Mouse (Mus musculus): ENCODE data around the gene Brinp3.

Gene Brinp3

DNA sequence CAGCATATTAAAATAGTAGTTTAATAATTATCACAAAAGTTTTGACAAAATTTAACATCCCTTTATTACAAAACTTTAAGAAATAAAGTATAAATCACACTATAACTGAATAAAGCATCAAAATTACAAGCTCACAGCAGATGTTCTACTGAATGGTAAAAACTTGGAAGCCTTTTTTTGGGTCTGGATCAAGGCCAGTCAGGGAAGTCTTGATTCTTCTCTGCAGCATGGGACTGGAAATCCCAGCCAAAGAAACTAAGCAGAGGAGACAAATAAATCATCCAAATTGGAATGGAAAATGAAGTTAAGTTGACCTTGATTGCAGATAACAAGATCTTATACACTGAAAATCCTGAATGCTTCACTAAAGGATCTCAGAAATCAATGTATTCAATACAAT is 298.3 kb downstream of the Brinp3 start:
- DNase-seq (ENCODE audit: low spot score in 2 of 2) = peak in 1 of 2 experiments; percentile 10

DNA sequence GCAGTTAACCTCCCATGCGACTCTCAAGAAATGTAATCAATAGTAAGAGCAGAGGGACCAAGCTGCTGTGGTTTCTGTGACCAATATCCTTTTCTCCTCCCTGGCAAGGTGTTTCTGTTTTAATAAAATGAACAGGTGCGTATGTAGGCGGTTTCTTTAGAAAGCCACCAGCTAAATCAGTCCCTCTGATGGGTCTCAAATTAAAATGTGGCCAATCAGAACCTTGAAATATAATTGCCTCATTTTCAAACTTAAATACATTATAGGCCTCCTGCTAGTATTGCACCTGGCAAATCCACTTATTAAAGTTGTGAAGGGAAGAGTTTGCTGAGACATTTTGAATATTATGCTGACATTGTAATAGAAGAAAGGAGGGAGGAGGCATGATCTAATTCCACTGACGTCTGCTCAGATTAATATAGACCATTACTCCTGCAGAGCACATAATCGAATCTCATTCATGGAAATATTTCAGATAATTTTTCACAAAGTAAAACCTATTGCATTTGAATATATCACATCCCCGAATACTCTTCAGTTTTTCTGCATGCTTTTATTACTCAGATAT is 305.5 kb downstream of the Brinp3 start:
- DNase-seq (ENCODE audit: low spot score in 2 of 2) = no peak

DNA sequence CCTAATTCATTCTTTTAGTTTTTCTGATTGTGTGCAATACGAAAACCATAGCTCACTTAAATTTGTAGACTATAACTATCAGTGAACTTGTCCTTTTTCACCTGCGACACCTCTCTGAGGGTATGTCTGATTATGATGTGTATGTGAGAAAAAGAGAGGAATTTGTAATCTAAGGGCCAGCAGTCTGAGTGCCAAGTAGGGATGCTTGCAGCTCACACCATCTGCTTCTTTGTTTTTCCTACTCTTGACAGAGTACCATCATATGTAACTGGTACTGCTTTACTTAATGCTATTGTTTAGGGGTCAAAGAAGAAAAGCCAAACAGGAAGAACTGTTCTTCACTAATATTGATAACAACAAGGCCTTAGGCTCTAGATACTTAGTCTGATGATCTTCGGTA is 307.3 kb downstream of the Brinp3 start:
- DNase-seq (ENCODE audit: low spot score in 2 of 2) = no peak

DNA sequence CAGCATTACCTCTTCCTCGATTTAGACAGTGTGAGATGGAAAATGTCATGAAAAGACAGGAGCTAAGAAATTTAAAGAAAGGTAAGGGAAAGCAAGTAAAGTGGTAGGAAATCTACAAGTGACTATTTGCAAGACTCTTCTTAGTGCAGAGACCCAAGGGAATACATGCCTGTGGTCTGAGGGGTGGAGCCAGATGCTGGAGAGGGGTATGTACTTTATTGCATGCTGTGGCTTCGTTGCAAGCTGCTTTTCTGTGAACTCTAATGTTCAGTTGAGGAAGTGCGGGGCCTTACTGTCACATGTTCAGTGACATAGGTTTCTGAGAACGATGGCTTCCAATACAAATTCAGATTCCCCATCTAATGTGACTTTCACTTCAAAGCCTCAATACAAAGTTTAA is 313.2 kb downstream of the Brinp3 start:
- DNase-seq (ENCODE audit: low spot score in 2 of 2) = no peak

DNA sequence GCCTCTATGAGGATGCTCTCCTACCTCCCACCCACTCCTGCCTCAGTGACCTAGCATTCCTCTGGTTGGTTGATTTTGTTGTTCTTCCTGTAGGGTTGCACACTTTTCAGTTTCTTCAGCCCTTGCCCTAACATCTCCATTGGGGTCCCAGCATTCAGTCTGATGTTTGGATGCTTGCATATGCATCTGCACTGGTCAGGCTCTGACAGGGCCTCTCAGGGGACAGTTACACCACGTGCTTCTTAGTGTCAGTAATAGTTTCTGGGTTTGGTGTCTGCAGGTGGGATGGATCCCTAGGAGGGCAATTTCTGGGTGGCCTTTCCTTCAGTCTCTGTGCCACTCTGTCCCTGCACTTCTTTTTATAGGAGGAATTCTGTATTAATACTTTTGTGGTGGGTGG is 339.3 kb downstream of the Brinp3 start:
- no peak for DNase-seq (ENCODE audit: low spot score in 2 of 2)

DNA sequence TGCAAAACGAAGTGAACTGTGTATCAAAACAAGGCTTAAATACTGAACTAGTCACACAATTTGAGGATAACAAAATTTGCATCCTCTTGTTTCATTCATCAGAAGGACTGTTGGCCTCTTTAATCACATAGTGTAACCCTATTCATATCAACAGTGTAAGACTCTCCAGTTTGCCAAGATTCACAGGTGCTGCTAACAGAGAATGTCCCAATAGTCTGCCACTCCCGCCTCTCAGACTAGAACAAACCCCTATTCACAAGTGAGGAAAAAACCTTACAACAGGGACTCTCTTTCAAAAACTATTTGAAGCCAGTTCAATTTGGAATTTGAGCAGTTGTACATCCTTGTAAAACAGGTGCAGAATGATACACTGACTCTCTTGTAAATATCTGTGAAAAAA is 349.5 kb downstream of the Brinp3 start:
- DNase-seq (ENCODE audit: low spot score in 2 of 2) = no peak

DNA sequence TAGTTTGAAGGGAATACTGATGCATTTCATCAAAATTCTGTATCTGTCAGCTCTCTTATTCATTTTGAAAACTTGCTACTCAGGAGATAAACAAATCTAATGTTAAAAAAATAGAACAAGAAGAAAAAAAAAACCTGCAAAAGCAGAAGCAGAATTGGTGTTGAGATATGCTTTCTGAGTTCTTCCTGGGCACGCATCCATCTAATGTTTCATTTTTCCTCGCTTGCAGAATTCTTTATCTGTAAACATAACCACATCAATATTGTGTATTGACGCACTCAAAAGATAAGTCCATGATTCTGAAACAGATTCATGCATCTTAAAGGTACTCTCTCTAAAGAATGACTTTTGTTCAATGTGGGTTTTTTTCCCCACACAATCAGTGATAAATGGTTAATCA is 354.3 kb downstream of the Brinp3 start:
- DNase-seq (ENCODE audit: low spot score in 2 of 2) = no peak

DNA sequence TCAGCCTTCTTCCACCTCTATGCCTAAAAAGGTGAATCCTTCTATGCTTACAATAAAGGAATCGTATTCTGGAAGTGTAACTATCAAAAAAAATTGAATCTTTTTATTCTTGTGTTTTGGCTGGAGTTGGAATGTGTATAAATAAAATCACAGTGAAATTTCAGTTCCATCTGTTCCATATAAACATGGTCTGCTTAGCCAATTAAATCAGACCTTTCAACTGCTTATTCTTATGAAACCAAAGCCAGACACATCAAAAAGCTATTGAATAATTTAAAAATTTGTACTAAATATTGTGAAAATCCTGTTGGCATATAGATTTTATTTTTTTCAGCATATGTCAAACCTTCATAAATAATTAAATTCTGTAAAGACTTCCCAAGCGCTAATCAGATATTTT is 355.6 kb downstream of the Brinp3 start:
- no peak for DNase-seq (ENCODE audit: low spot score in 2 of 2)

DNA sequence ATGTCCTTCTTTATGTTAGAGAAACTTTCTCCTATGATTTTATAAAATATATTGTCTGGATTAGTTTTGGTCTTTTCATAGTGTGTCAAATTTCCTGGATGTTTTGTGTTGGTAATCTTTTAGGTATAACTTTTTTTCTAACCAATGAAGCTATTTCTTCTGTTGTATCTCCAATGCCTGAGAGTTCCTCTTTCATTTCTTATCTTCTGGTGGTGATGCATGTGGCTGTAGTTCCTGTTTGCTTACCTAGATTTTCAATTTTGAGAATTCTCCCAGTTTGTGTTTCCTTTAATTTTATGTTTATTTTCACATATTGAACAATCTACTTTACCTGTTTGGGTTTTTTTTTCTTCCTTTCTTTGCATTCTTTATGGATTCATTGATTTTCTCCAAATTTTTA is 404.1 kb downstream of the Brinp3 start:
- no peak for DNase-seq (ENCODE audit: low spot score in 2 of 2)

DNA sequence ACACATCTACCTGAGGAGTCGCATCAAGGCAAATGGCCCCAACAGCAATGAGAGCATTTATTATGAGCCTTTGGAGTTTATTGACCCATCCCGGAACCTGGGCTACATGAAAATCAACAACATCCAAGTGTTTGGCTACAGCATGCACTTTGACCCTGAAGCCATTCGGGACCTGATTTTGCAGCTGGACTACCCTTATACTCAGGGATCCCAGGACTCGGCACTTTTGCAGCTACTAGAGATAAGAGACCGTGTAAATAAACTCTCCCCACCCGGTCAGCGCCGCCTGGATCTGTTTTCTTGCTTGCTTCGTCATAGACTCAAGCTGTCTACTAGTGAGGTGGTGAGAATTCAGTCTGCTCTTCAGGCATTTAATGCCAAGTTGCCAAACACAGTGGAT is 407.1 kb downstream of the Brinp3 start:
- no peak for DNase-seq (ENCODE audit: low spot score in 2 of 2)

DNA sequence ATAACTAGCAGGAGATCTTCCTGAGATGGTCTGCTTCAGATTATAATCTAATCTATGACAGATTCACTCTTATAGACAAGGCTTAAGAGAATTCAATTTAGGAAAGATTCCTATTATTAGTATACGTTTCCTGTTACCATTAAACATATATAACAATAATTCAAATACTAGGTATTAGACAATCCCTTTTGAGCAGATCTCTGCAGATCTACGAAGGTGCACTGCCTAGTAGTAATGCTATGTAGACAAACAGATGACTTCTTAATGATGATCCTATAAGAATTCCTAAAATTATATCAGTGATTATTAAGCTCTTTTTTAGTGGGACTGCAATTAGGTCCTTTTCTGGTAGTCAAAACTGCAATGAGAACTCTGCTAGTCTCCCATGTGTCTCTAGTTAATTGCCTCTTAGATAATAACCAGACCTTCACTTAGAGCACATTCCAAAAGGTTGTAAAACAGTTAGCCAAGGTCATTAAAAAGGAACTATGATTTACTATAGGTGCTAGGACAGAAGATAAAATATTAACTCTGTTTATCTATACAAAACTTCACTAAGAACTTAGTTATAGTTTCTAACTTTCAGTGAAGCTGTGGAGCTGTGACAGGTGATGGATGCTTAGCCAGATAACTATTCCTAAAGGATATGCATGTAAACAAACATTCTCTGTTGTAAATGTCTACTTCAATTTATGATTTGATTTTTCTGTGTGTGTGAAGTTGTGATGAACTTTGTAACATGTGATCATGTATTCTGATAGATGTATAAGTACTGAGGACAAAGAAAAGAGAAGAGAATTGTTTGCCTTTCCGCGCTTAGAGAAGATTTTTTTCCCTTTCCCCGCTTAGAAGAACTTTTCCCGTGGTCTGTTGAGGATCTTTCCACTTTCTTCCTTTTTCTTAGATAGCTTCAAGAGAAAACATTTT is 445.2 kb downstream of the Brinp3 start:
- no peak for DNase-seq (ENCODE audit: low spot score in 2 of 2)
